Mouse (Mus musculus): ENCODE measurements around the gene Fam161b. TPM values are rescaled to one million over a fixed set of nuclear protein-coding genes. Genes with fewer than 3 reads are reported as not detected.
"Not testable (repeated sequence)": the region's sequence is repeated elsewhere in the genome, so short reads cannot be mapped to it uniquely, and the experiment has no call there.

The Fam161b gene
- polyA plus RNA-seq, 1 experiment, result 4.2 TPM

DNA sequence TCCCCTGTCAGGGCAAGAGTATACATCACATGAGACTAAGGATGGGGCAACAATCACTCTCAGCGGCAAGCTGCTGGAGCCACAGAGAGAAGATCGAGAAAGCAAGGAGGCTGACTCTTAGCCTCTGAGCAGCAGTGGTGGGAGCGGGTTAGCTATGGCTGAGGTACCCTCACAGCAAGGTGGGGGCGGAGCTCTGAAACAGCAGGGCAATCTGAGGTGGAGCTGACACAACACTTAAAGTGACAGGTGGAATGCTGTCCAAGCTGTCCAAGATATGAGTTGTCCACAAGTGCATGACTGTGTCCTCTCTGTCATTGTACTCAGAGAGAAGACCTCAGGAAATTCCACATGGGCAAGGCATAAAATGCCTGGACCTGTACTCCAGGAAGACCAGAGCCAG is 20.7 kb upstream of the Fam161b start:
- DNase-seq (ENCODE audit: low spot score), result no peak

GRCm38 (mm10) chr12:84373831-84374481 is 12.3 kb upstream of the Fam161b start:
- no peak for DNase-seq (ENCODE audit: low spot score)

DNA sequence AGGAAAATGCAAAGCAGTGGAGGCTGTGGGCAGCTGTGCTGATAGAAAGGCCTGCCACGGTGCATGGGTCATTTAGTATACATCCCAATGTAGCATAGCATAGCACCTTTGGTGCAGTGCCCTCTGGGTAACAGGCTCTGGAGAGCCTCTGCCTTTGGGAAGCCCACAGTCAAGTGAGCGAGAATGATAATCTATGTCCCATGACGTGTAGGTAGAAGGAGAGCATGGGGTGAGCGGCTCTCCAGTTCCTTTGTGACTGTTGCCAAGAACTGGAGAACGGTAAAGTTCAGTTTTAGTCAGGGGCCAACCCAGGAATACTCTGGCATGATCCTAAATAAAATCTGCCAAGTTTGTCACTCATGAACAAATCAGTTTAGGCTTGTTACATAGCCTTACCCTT is 10.0 kb upstream of the Fam161b start:
- DNase-seq (ENCODE audit: low spot score), result no peak

DNA sequence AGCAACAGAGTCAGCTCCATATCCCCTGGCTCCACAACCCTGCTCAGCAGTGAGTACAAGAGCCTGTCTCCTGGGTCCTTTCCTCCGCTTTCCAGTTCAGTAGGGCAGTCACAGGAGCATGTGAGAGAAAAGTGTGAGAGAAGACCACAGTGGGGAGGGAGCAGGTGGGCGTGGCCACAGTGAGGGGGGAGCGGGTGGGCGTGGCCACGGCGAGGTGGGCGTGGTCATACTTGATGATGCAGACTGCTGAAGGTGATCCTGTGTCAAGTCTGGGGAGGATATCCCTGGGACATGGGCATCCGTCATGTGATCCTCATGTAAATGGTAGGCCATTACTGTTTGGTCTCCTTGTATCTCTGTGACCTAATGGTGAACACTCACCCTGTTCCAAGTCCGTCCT is 5.3 kb upstream of the Fam161b start:
- no peak for DNase-seq (ENCODE audit: low spot score)

GRCm38 (mm10) chr12:84365137-84365536 is 3.5 kb upstream of the Fam161b start:
- DNase-seq (ENCODE audit: low spot score), result no peak

DNA sequence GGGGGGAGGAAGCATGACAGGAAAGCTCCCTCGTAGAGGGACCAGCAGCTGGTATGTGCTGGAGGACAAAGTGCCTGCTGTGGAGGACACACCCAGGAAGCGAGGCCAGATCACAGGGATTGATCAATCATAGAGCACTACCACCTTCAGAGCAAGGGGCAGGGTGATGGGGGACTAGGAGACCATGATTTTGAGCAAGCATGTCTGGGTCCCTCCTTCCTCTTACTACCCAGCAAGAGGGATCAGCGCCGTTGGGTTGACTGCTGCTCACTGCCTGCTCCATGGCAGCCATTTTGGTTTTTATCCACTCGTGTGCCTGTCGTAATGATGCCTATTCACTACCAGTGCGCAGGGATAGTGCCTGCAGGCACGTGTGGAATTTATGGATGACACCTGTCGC is 2.7 kb upstream of the Fam161b start:
- no peak for DNase-seq (ENCODE audit: low spot score)

GRCm38 (mm10) chr12:84362872-84363271 is 1.2 kb upstream of the Fam161b start:
- no peak for DNase-seq (ENCODE audit: low spot score)

GRCm38 (mm10) chr12:84358699-84359098 is 2.9 kb downstream of the Fam161b start:
- not testable (repeated sequence) for DNase-seq (ENCODE audit: low spot score)

DNA sequence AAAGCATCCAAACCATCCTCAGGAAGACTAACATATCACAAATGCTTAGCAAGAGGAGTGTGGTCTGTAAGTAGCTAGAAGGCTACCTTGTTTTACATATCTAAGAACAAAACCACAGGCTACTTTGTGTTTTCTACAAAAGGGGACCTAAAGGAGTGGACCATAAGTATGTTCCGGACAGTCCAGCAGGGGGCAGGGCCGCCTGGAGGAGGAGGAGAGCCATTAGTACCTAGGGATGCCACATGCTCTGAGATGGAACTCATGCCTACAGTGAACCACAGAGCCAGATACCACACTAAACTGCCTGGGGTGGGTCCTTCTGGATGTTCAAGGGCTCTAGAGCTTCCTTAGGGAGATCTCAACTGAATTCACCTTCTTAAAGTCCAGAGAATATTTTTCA is 14.4 kb downstream of the Fam161b start:
- no peak for DNase-seq (ENCODE audit: low spot score)

DNA sequence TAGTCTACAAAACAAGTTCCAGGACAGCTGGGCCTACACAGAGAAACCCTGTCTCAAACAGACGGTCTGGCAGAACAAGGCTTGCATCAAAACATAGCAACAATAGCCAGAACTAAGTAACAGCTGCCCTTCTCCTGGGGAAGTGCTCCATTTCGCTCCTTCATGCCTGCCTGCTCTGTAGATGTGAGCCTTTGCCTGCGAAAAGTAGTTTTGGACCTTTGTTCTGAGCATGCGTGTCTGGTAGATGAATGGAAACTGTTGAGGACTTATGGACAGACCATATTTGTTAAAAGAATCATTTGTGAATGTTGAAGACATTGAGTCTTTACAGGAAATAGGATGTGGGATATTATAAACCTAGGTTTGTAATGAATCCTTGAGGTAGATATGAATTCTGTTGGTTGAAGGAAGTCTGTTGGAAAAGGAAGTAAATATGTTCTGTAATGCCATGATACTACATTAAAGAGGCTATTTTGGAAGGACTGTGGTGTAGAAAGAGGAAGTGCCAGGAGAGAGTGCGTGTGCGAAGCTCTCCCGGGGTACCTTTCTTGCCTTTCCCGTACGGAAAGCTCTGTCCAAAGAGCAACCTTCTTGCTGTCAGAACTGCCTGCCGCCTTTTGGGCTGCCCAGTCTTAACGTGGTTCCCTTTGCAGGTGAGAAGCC is 24.5 kb downstream of the Fam161b start:
- no peak for DNase-seq (ENCODE audit: low spot score)

DNA sequence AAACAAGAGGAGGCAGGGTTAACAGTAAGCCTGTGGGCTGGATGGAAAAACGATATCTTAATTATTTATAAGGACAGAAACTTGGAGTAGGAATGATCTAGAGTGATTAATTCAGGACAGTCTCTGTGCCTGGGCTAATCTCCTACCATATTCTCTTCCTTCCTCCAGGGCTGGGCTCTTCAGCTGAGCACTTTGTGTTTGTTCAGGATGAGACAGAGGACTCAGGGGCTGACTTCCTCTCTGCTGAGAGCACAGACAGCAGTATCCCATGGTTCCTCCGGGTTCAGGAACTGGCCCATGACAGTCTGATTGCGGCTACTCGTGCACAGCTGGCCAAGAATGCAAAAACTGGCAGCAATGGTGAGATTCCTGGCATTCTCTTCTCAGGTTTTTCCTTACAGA is 34.5 kb downstream of the Fam161b start:
- no peak for DNase-seq (ENCODE audit: low spot score)

- peak; percentile 68 for DNase-seq (ENCODE audit: low spot score)
Observed at GRCm38 (mm10) chr12:84316721-84317621, 44.7 kb downstream of the Fam161b start, which contains the start of gene Zfp410. TSS of gene Zfp410 (plus strand) at chr12:84316852.

DNA sequence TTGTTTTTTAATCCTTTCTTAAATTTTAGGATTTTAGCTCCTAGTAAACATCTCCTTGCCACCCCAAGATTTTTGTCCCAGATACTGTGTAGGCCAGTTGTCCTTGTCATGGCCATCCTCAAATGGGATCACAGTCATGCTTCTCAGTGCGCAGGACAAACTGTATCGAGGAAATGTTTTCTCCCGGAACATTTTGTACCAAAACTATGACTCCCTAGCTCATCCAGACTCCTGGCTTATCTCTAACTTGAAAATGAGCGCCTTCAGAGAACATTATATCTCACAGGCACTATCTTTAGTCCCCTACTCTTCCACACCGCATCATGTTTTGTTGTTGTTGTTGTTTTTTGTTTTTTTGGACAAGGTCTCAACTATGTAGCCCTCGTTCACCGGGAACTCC is 45.6 kb downstream of the Fam161b start:
- no peak for DNase-seq (ENCODE audit: low spot score)

GRCm38 (mm10) chr12:84311306-84311705 is 50.3 kb downstream of the Fam161b start:
- DNase-seq (ENCODE audit: low spot score), result no peak

DNA sequence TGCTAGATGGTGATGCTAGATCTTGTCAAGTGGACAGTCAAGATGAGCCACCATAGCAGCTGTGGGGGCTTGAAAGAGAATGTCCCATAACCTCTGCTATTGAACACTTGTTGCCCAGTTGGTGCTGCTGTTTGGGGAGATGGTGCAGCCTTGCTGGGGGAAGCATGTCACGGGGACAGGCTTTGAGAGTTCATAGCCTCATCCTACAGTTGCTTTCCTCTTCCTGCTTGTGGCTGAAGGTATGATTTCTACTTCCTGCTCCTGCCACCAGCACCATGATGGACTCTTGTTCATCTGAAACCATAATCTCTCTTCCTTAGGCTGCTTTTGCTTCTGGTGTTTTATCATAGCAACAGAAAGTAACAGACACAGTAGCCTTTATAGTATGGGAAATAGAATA is 57.1 kb downstream of the Fam161b start:
- no peak for DNase-seq (ENCODE audit: low spot score)

GRCm38 (mm10) chr12:84304101-84304500 is 57.5 kb downstream of the Fam161b start:
- no peak for DNase-seq (ENCODE audit: low spot score)

DNA sequence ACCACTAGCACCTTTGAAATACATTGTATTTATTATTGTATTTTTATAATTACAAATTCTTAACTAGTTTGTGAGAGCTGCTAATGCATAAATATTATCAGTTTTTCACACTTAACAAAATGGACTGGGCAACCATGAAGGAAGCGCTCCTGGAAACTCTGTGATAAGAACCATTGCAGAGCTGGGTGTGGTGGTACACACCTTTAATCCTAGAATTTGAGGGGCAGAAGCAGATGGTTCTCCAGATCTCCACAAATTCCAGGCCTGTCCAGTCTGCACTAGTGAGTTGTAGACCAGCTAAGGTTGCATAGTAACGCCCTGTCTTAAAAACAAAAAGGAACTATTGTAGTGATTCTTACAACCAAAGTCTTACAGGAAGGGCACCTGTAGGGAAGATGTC is 62.4 kb downstream of the Fam161b start:
- DNase-seq (ENCODE audit: low spot score), result no peak

GRCm38 (mm10) chr12:84297851-84298250 is 63.8 kb downstream of the Fam161b start:
- DNase-seq (ENCODE audit: low spot score), result no peak

Data from urinary bladder, adult 2 months (tissue).